In genomic region chr13:49362804-49363203, GRCm38 (mm10) we compare ENCODE assay signal across 8 mouse cellular contexts. TPM values are rescaled to one million over a fixed set of nuclear protein-coding genes. Genes with fewer than 3 reads are reported as not detected.
A peak's percentile ranks its signal among the peaks of the same experiment; 100 is the strongest.
DNase-seq lines count a peak whose midpoint lies in the region; ATAC-seq lines count a peak whose summit lies in the region.

No protein-coding gene starts in this region.

- no peaks in the 10 kb centered on the region for H3K36me3 ChIP-seq in hindbrain, embryonic 13.5 days
- H3K36me3 ChIP-seq in hindbrain, embryonic 14.5 days (replicated peaks; ENCODE audit: control insufficient read depth, insufficient read depth) = no peaks in the 10 kb centered on the region
- H3K36me3 ChIP-seq in midbrain, embryonic 13.5 days = peaks cover under 1% of the 10 kb centered on the region; the same call in 1 of the 2 replicates
- no peaks in the 10 kb centered on the region for H3K36me3 ChIP-seq in midbrain, embryonic 16.5 days (ENCODE audit: control insufficient read depth, insufficient read depth, low read length)
- H3K36me3 ChIP-seq in stomach, embryonic 15.5 days = no peaks in the 10 kb centered on the region

- H3K27ac ChIP-seq in hindbrain, embryonic 13.5 days = 0 out of 2 replicates have a peak overlapping the region, but pooled peaks have one; percentile 24
- H3K27ac ChIP-seq in hindbrain, embryonic 14.5 days = no peak overlapping the region
- no peak overlapping the region for H3K27ac ChIP-seq in midbrain, embryonic 13.5 days
- no peak overlapping the region for H3K27ac ChIP-seq in midbrain, embryonic 16.5 days (ENCODE audit: low read length)
- peak overlapping the region; percentile 44; the same call in 1 of the 2 replicates for H3K27ac ChIP-seq in stomach, embryonic 15.5 days

- no peak overlapping the region for H3K9ac ChIP-seq in hindbrain, embryonic 13.5 days
- H3K9ac ChIP-seq in hindbrain, embryonic 14.5 days = no peak overlapping the region
- H3K9ac ChIP-seq in midbrain, embryonic 13.5 days (replicated peaks) = no peak overlapping the region
- no peak overlapping the region for H3K9ac ChIP-seq in midbrain, embryonic 16.5 days (ENCODE audit: low read depth, low read length)
- H3K9ac ChIP-seq in stomach, embryonic 15.5 days = no peak overlapping the region

- no peaks in the 10 kb centered on the region for H3K27me3 ChIP-seq in hindbrain, embryonic 13.5 days
- H3K27me3 ChIP-seq in hindbrain, embryonic 14.5 days (ENCODE audit: control insufficient read depth, insufficient read depth, low read length) = no peaks in the 10 kb centered on the region
- no peaks in the 10 kb centered on the region for H3K27me3 ChIP-seq in midbrain, embryonic 13.5 days
- H3K27me3 ChIP-seq in midbrain, embryonic 16.5 days (ENCODE audit: control insufficient read depth, insufficient read depth, low read depth, low read length) = no peaks in the 10 kb centered on the region
- no peaks in the 10 kb centered on the region for H3K27me3 ChIP-seq in stomach, embryonic 15.5 days (replicated peaks)

- no peak overlapping the region for H3K4me2 ChIP-seq in hindbrain, embryonic 13.5 days
- H3K4me2 ChIP-seq in hindbrain, embryonic 14.5 days (replicated peaks) = no peak overlapping the region
- no peak overlapping the region for H3K4me2 ChIP-seq in midbrain, embryonic 13.5 days (replicated peaks)
- no peak overlapping the region for H3K4me2 ChIP-seq in midbrain, embryonic 16.5 days (ENCODE audit: low read length)
- H3K4me2 ChIP-seq in stomach, embryonic 15.5 days = no peak overlapping the region

- H3K4me1 ChIP-seq in hindbrain, embryonic 13.5 days (replicated peaks) = peaks cover 30% of the 10 kb centered on the region
- peaks cover 16% of the 10 kb centered on the region for H3K4me1 ChIP-seq in hindbrain, embryonic 14.5 days (replicated peaks; ENCODE audit: control insufficient read depth, insufficient read depth, low read length)
- peaks cover 41% of the 10 kb centered on the region for H3K4me1 ChIP-seq in midbrain, embryonic 13.5 days (replicated peaks)
- H3K4me1 ChIP-seq in midbrain, embryonic 16.5 days (ENCODE audit: control insufficient read depth, insufficient read depth, low read length) = peaks cover 3% of the 10 kb centered on the region; the same call in 1 of the 2 replicates
- peaks cover 31% of the 10 kb centered on the region for H3K4me1 ChIP-seq in stomach, embryonic 15.5 days

- peak; percentile 32; the same call in 1 of the 2 replicates for ATAC-seq in cerebellum, adult (ENCODE audit: insufficient number of reproducible peaks, low FRiP score, low TSS enrichment)
- ATAC-seq in hindbrain, embryonic 13.5 days (ENCODE audit: low FRiP score) = no peak
- ATAC-seq in hindbrain, embryonic 14.5 days (ENCODE audit: low FRiP score) = no peak
- ATAC-seq in midbrain, embryonic 13.5 days = 0 out of 2 replicates have a peak, but pooled peaks have one; percentile 13
- ATAC-seq in midbrain, embryonic 16.5 days = no peak
- peak; percentile 16; the same call in 1 of the 2 replicates for ATAC-seq in stomach, embryonic 15.5 days (ENCODE audit: insufficient read depth, low FRiP score, low read depth)

- H3K4me3 ChIP-seq in hindbrain, embryonic 13.5 days = no peak overlapping the region
- H3K4me3 ChIP-seq in hindbrain, embryonic 14.5 days (replicated peaks; ENCODE audit: low read length) = no peak overlapping the region
- no peak overlapping the region for H3K4me3 ChIP-seq in midbrain, embryonic 13.5 days (replicated peaks)
- H3K4me3 ChIP-seq in midbrain, embryonic 16.5 days (ENCODE audit: low read depth, low read length) = no peak overlapping the region
- no peak overlapping the region for H3K4me3 ChIP-seq in stomach, embryonic 15.5 days (replicated peaks)

- no peaks in the 10 kb centered on the region for H3K9me3 ChIP-seq in hindbrain, embryonic 13.5 days
- H3K9me3 ChIP-seq in hindbrain, embryonic 14.5 days (ENCODE audit: control insufficient read depth, low read length) = no peaks in the 10 kb centered on the region
- H3K9me3 ChIP-seq in midbrain, embryonic 13.5 days = no peaks in the 10 kb centered on the region
- no peaks in the 10 kb centered on the region for H3K9me3 ChIP-seq in midbrain, embryonic 16.5 days (replicated peaks; ENCODE audit: control insufficient read depth, low read length, poor library complexity, severe bottlenecking)
- H3K9me3 ChIP-seq in stomach, embryonic 15.5 days = no peaks in the 10 kb centered on the region

- WGBS in hindbrain, embryonic 13.5 days = 66% methylated on average over 2 of the region's 2 CpGs
- 89% methylated on average over 2 of the region's 2 CpGs for whole genome bisulfite sequencing in hindbrain, embryonic 14.5 days
- WGBS in midbrain, embryonic 13.5 days = 87% methylated on average over 2 of the region's 2 CpGs
- WGBS in midbrain, embryonic 16.5 days = 68% methylated on average over 2 of the region's 2 CpGs
- 71% methylated on average over 2 of the region's 2 CpGs for WGBS in stomach, embryonic 15.5 days

- no peak for DNase-seq in cerebellum, adult 9-11 months
- no peak for DNase-seq in hindbrain, embryonic 14.5 days (ENCODE audit: low spot score)
- DNase-seq in embryo, embryonic 10 days (ENCODE audit: low spot score) = no peak

RNA-seq across cellular contexts. Expression of gene Bicd2, which starts 21.4 kb away (rescaled TPM):
- polyA plus RNA-seq in hindbrain, embryonic 13.5 days (2015; fragmentation: Nextera tagmentation; extraction: Ambion mirVana) = 28.2 and 29.3 TPM in 2 replicates
- polyA plus RNA-seq in hindbrain, embryonic 14.5 days (2014; fragmentation: Nextera tagmentation; extraction: Ambion mirVana) = 30.7 and 33.3 TPM in 2 replicates
- 24.0 and 26.6 TPM in 2 replicates for polyA plus RNA-seq in midbrain, embryonic 13.5 days (2015; fragmentation: Nextera tagmentation; extraction: Ambion mirVana)
- polyA plus RNA-seq in midbrain, embryonic 16.5 days (2015; fragmentation: Nextera tagmentation; extraction: Ambion mirVana) = 26.2 and 28.3 TPM in 2 replicates
- 23.5 and 26.2 TPM in 2 replicates for polyA plus RNA-seq in stomach, embryonic 15.5 days (2015; fragmentation: Nextera tagmentation; extraction: Ambion mirVana)

RNA-seq across cellular contexts. Expression of gene Fgd3, which starts 42.7 kb away (rescaled TPM):
- polyA plus RNA-seq in hindbrain, embryonic 13.5 days (2015; fragmentation: Nextera tagmentation; extraction: Ambion mirVana) = 1.4 and 2.0 TPM in 2 replicates
- 1.5 and 2.2 TPM in 2 replicates for polyA plus RNA-seq in hindbrain, embryonic 14.5 days (2014; fragmentation: Nextera tagmentation; extraction: Ambion mirVana)
- 1.8 TPM in 2 replicates for polyA plus RNA-seq in midbrain, embryonic 13.5 days (2015; fragmentation: Nextera tagmentation; extraction: Ambion mirVana)
- 2.7 and 3.2 TPM in 2 replicates for polyA plus RNA-seq in midbrain, embryonic 16.5 days (2015; fragmentation: Nextera tagmentation; extraction: Ambion mirVana)
- 0.40 and 0.65 TPM in 2 replicates for polyA plus RNA-seq in stomach, embryonic 15.5 days (2015; fragmentation: Nextera tagmentation; extraction: Ambion mirVana)

RNA-seq across cellular contexts. Expression of gene Ippk, which starts 58.2 kb away (rescaled TPM):
- 14.0 and 15.0 TPM in 2 replicates for polyA plus RNA-seq in hindbrain, embryonic 13.5 days (2015; fragmentation: Nextera tagmentation; extraction: Ambion mirVana)
- polyA plus RNA-seq in hindbrain, embryonic 14.5 days (2014; fragmentation: Nextera tagmentation; extraction: Ambion mirVana) = 13.4 and 13.7 TPM in 2 replicates
- 14.2 and 14.9 TPM in 2 replicates for polyA plus RNA-seq in midbrain, embryonic 13.5 days (2015; fragmentation: Nextera tagmentation; extraction: Ambion mirVana)
- 13.2 and 14.1 TPM in 2 replicates for polyA plus RNA-seq in midbrain, embryonic 16.5 days (2015; fragmentation: Nextera tagmentation; extraction: Ambion mirVana)
- 17.3 and 20.9 TPM in 2 replicates for polyA plus RNA-seq in stomach, embryonic 15.5 days (2015; fragmentation: Nextera tagmentation; extraction: Ambion mirVana)

Comparison
In these comparisons a context has a peak if more than half of its experiments do, and no peak if none do; other contexts are left out.
1. ATAC-seq: peak in cerebellum, adult (single experiment), midbrain, embryonic 13.5 days (single experiment) and stomach, embryonic 15.5 days (single experiment); none in hindbrain, embryonic 13.5 days (single experiment), hindbrain, embryonic 14.5 days (single experiment) and midbrain, embryonic 16.5 days (single experiment).
2. H3K27ac ChIP-seq: peak in hindbrain, embryonic 13.5 days (single experiment) and stomach, embryonic 15.5 days (single experiment); none in hindbrain, embryonic 14.5 days (single experiment), midbrain, embryonic 13.5 days (single experiment) and midbrain, embryonic 16.5 days (single experiment).